Mouse (Mus musculus) lung, embryonic 16.5 days (tissue): Measurements from ENCODE around the gene Casp6. TPM values are rescaled to one million over a fixed set of nuclear protein-coding genes. Genes with fewer than 3 reads are reported as not detected.

Source experiments
- ATAC-seq: fragments of 200-750 bp; cut with Nextera tagmentation; 2 replicates; pipeline ENCODE4 v1.8.0; 2017; ENCODE audit warnings: low read depth, mild to moderate bottlenecking, moderate library complexity
- H3K27ac ChIP-seq: fragments of 300-500 bp; sonication (generic); 2 replicates; pipeline ENCODE4 v1.5.1; 2014; ENCODE audit warnings: mild to moderate bottlenecking, control low read depth, low read length
- H3K27me3 ChIP-seq: fragments of 300-500 bp; sonication (generic); 2 replicates; pipeline ENCODE4 v1.6.1; 2014; ENCODE audit warnings: low read depth, low read length, mixed read lengths; ENCODE audit not compliant: control insufficient read depth, insufficient read depth
- H3K36me3 ChIP-seq: fragments of 300-500 bp; sonication (generic); 2 replicates; pipeline ENCODE4 v1.6.1; 2014; ENCODE audit warnings: low read length; ENCODE audit not compliant: control insufficient read depth, insufficient read depth
- H3K4me1 ChIP-seq: fragments of 300-500 bp; sonication (generic); replicated peaks from 2 replicates; pipeline ENCODE4 v1.6.1; 2014; ENCODE audit warnings: low read length, mixed read lengths; ENCODE audit not compliant: control insufficient read depth, insufficient read depth
- H3K4me2 ChIP-seq: fragments of 300-500 bp; sonication (generic); 2 replicates; pipeline ENCODE4 v1.6.1; 2014; ENCODE audit warnings: low read depth, low read length, control low read depth
- H3K4me3 ChIP-seq: fragments of 300-500 bp; sonication (generic); 2 replicates; pipeline ENCODE4 v1.5.1; 2014; ENCODE audit warnings: mild to moderate bottlenecking, low read length, control low read depth
- H3K9ac ChIP-seq: fragments of 300-500 bp; sonication (generic); 2 replicates; pipeline ENCODE4 v1.6.1; 2014; ENCODE audit warnings: low read length, control low read depth
- H3K9me3 ChIP-seq: fragments of 300-500 bp; sonication (generic); 2 replicates; pipeline ENCODE4 v1.6.1; 2016; ENCODE audit warnings: low read length; ENCODE audit not compliant: control insufficient read depth
- WGBS: fragments of 180-500 bp; shearing (Covaris S2); extraction: QIAGEN DNeasy Blood & Tissue Kit; methylation state at CpG from one replicate; pipeline ENCODE4 v1.1.7; 2014; 5-methylcytosine and 5-hydroxymethylcytosine counted together
- polyA plus RNA-seq: library from polyadenylated mRNA; unstranded; fragments of >200 nt; fragmentation: Nextera tagmentation; extraction: Ambion mirVana; gene quantifications from 2 replicates; pipeline ENCODE4 v1.2.1, GENCODE M21; 2015

Gene Casp6
- polyA plus RNA-seq, 1 experiment from 2014 or later: 79.5 TPM

DNA sequence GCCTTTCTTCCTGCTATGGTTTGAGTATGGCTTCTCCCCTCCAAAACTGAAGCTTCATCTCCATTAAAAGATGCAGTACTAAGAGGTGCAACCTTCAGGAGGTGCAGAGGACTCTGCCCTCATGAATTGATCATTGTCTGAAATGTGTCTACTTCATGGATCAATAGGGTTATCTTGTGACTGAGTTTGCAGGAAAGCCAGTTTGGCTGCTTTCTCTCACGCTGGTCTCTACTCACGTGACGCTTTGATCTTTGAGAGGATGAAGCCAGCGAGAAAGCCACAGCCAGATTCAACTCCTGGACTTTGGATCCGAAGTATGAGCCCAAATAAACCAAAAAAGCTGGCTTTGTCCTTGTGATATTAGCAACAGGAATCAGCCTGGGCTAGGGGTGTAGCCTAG, 14.8 kb upstream of the Casp6 start:
- Histone ChIP-seq H3K9ac (no peak overlapping the region), H3K27me3 (no peaks in the 10 kb centered on the region), H3K4me2 (no peak overlapping the region), H3K9me3 (no peaks in the 10 kb centered on the region), H3K4me1 (no peaks in the 10 kb centered on the region), H3K27ac (no peak overlapping the region), H3K4me3 (no peak overlapping the region), H3K36me3 (no peaks in the 10 kb centered on the region)
- ATAC-seq: no peak
- 62% methylated on average over 5 of the region's 5 CpGs for WGBS

DNA sequence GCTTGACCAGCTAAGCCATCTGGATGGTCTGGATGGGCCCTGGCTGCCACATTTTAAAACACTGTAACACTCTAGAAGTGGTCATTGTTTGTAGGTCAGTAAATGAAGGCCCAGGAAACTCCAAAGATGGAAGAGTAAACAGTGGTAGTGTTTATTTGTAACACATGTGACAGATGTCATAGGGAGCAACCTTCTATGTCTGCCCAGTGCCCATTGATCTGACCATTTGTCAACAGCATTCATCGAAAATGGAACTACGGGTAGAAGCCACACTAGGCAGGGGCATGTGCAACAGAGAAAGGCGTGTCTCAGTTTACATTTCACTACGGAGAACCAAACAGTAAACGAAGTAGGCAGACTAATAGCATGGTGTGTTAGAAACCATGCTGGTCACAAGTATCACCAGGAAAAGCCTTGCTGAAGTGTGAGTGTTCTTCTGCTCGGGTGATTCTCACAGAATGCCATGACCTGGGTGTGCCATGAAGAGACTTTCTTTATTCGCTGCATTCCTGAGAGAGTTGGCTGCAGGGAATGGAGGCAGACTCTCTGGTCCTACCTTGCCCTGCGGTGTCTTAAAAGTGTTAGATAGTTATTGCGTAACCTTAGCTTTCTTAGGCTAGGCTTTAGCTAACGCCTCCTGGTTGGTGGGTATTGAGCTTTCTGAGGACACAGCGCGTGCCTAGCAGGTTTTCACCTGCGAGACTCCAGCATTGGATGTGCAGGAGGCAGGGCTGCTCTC, 13.3 kb upstream of the Casp6 start:
- H3K36me3 ChIP-seq: no peaks in the 10 kb centered on the region
- no peak overlapping the region for H3K9ac ChIP-seq
- no peak overlapping the region for H3K27ac ChIP-seq
- H3K4me3 ChIP-seq: no peak overlapping the region
- 69% methylated on average over 13 of the region's 13 CpGs for WGBS
- no peak overlapping the region for H3K4me2 ChIP-seq
- H3K9me3 ChIP-seq: no peaks in the 10 kb centered on the region
- H3K4me1 ChIP-seq: no peaks in the 10 kb centered on the region
- no peak for ATAC-seq
- no peaks in the 10 kb centered on the region for H3K27me3 ChIP-seq

DNA sequence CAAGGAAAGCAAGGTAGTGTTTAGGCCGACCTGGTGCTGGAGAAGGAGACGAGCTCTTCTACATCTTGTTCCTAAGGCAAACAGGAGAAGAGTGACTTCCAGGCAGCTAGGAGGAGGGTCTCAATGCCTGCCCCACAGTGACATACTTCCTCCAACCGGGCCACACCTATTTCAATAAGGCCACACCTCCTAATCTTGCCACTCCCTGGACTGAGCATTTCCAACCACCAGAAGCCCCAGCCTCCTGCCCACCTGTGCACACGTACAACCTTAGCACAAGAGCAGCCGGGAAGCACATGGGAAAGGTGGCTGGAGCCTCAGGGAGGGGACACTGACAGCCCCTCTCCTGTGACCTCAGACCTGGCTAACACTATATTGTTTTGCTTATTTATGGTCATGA, 9.2 kb upstream of the Casp6 start:
- H3K36me3 ChIP-seq: no peaks in the 10 kb centered on the region
- no peaks in the 10 kb centered on the region for H3K27me3 ChIP-seq
- ATAC-seq: no peak
- H3K4me3 ChIP-seq: no peak overlapping the region
- H3K9ac ChIP-seq: no peak overlapping the region
- WGBS: 70% methylated on average over 5 of the region's 5 CpGs
- H3K4me1 ChIP-seq: no peaks in the 10 kb centered on the region
- H3K4me2 ChIP-seq: no peak overlapping the region
- no peaks in the 10 kb centered on the region for H3K9me3 ChIP-seq
- H3K27ac ChIP-seq: no peak overlapping the region

DNA sequence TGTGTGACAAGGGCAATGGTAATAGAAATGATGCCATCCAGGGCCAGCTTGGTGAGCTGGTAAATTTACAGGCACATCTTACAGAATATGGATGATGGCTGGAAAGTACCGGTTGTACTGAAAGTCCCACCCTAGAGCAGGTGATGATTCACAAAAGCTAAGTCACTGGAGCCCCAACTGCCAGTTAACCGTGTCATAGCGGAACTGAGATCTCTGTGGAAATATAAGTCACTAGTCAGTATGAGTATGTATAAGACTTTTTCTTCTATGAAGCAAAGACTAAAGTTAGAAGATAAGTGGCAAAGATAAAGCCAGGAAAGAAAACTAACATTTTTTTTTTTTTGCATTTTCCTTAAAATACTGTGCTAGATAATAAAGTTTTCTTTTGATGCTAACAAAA, 8.1 kb upstream of the Casp6 start:
- Histone ChIP-seq H3K27me3 (no peaks in the 10 kb centered on the region), H3K9ac (no peak overlapping the region), H3K4me3 (no peak overlapping the region), H3K27ac (no peak overlapping the region), H3K4me1 (no peaks in the 10 kb centered on the region), H3K9me3 (no peaks in the 10 kb centered on the region), H3K36me3 (no peaks in the 10 kb centered on the region), H3K4me2 (no peak overlapping the region)
- WGBS: 95% methylated on average over 3 of the region's 3 CpGs
- ATAC-seq: no peak

DNA sequence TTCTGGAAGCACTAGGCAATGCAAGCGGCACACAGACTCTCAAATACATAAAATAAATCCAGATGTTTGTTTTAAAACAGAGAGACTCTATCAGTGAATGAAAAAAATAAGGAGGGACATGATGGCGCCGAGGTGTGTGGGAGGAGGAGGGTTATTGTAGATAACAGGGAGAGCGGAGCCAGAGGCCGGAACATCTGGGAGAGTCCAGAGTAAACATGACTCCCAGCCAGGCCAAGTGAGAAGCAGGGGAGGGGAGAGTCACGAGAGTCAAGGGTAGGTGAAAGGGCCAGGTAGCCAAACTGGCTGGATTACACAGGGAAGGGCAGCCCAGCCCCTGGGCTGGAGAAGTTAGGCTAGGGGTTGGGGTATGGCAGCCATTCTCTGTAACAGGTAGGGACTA, 4.6 kb upstream of the Casp6 start:
- Histone ChIP-seq H3K4me3 (no peak overlapping the region), H3K27ac (no peak overlapping the region), H3K4me2 (no peak overlapping the region), H3K4me1 (no peaks in the 10 kb centered on the region; the same call in 1 of the 2 replicates), H3K36me3 (no peaks in the 10 kb centered on the region), H3K27me3 (no peaks in the 10 kb centered on the region), H3K9ac (no peak overlapping the region), H3K9me3 (no peaks in the 10 kb centered on the region)
- ATAC-seq: no peak
- WGBS: 30% methylated on average over 6 of the region's 6 CpGs

DNA sequence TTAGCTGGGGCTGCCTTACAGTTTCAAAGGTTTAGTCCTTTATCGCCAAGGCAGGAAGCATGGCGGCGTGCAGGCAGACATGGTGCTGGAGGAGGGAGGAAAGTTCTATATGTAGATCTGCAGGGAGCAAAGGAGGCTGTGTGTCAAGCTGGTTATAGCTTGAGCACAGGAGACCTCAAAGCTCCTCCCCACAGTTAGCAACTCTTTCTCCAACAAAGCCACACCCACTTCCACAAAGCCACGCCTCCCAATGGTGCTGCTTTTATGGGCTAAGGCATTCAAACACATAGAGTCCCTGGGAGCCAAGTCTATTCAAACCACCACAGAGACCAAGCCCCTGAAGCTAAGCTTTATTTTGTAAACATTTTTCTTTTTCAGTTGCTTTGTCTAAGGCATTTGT, 2.3 kb upstream of the Casp6 start:
- Histone ChIP-seq H3K4me2 (no peak overlapping the region), H3K27ac (no peak overlapping the region), H3K9me3 (no peaks in the 10 kb centered on the region), H3K27me3 (no peaks in the 10 kb centered on the region), H3K4me1 (peaks cover 11% of the 10 kb centered on the region), H3K9ac (no peak overlapping the region), H3K36me3 (no peaks in the 10 kb centered on the region), H3K4me3 (no peak overlapping the region)
- 66% methylated on average over 4 of the region's 4 CpGs for WGBS
- no peak for ATAC-seq

DNA sequence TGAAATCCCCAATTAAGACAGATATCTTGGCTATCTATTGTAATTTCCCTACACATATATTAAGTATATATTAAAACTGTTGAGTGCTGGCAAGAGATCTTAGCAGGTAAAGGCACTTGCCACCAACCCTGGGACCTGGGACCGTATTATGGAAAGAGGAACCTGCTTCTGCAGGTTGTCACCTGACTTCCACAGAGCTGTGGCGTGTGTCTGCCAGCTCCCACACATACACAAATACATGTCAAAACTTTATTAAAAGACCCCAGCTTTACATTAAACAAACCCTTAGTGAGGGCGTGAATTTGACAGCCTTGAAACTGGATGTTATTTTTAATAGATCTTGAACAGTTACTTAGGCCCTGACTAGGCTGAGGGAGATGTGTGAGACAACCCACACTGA, 2.1 kb downstream of the Casp6 start:
- Histone ChIP-seq H3K9me3 (no peaks in the 10 kb centered on the region), H3K9ac (no peak overlapping the region), H3K27me3 (no peaks in the 10 kb centered on the region), H3K27ac (no peak overlapping the region), H3K4me3 (no peak overlapping the region), H3K4me1 (peaks cover 11% of the 10 kb centered on the region), H3K36me3 (no peaks in the 10 kb centered on the region; the same call in 1 of the 2 replicates), H3K4me2 (no peak overlapping the region)
- ATAC-seq: no peak
- 91% methylated on average over 3 of the region's 3 CpGs for WGBS

DNA sequence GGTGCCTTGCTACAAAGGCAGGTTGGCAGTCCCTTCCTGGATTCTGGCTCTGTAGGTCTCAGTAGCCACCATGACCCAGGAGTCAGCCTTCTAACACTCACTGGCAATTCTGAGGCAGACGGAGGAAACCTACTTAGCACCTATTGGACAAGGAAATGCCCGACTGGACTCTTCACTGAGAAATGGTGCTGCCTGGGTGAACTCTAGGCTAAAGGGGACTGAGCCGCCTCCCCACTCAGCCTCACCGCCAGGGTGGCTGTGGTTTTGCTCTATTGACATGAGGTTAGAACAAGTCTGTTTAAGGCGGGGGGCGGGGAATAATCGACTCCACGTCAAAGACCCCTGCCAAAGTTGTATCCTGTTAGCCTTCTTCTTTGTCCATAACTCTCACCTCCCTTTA, 2.6 kb downstream of the Casp6 start:
- Histone ChIP-seq H3K9ac (no peak overlapping the region), H3K4me1 (peaks cover 11% of the 10 kb centered on the region), H3K4me3 (no peak overlapping the region), H3K9me3 (no peaks in the 10 kb centered on the region), H3K4me2 (no peak overlapping the region), H3K27me3 (no peaks in the 10 kb centered on the region), H3K36me3 (peaks cover 5% of the 10 kb centered on the region; the same call in 1 of the 2 replicates), H3K27ac (no peak overlapping the region)
- WGBS: 79% methylated on average over 8 of the region's 8 CpGs
- ATAC-seq: no peak

DNA sequence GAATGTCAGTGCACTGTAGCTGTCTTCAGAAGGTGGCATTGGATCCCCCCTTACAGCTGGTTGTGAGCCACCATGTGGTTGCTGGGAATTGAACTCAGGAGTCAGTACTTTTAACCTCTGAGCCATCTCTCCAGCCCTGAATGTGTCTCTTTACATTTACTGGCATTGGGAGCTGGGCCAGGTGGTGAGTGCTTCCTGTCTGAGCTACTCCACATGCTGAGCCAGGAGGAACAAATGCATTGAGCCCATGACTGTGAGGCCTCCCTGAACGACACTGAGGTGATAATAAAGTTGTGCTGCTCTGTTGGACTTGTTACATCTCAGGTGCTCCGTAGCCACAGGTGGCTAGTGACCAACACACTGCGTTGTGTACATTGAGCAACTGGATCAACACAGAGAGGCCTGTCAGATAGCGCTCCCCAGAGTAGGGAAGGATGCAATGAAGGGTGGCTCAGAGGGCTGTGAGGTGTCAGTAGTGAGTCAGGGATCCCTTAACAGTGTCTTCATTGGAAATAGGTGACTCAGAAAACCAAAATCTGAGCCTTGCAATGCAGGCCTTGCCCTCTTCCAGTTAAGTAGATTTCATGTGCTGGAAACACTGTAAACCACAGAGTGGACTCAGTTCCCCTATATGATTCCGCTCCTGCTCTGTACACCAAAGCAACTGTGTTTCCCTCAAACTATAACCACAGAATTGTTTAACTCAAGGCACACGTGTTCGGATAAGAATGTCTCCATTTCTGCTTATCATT, 3.3 kb downstream of the Casp6 start:
- no peak overlapping the region for H3K4me3 ChIP-seq
- H3K27ac ChIP-seq: no peak overlapping the region
- H3K4me1 ChIP-seq: peaks cover 11% of the 10 kb centered on the region
- peaks cover 8% of the 10 kb centered on the region; the same call in 1 of the 2 replicates for H3K36me3 ChIP-seq
- H3K27me3 ChIP-seq: no peaks in the 10 kb centered on the region
- H3K9ac ChIP-seq: no peak overlapping the region
- no peaks in the 10 kb centered on the region for H3K9me3 ChIP-seq
- no peak for ATAC-seq
- no peak overlapping the region for H3K4me2 ChIP-seq
- 73% methylated on average over 7 of the region's 7 CpGs for WGBS
